Mouse (Mus musculus) heart, postnatal 0 days (tissue): ENCODE measurements around the gene 2010300C02Rik. TPM values are rescaled to one million over a fixed set of nuclear protein-coding genes. Genes with fewer than 3 reads are reported as not detected.

Experiments
- ATAC-seq: fragments of 200-750 bp; cut with Nextera tagmentation; 2 replicates; pipeline ENCODE4 v1.8.0; 2017; ENCODE audit warnings: low read depth, moderate number of reproducible peaks, moderate library complexity; ENCODE audit not compliant: insufficient read depth
- DNase-seq: peaks from one replicate; pipeline ENCODE4 v3.0.0-alpha.2; 2016; ENCODE audit warnings: low spot score
- H3K27ac ChIP-seq: fragments of 300-500 bp; sonication (generic); 2 replicates; pipeline ENCODE4 v1.5.1; 2014; ENCODE audit warnings: low read depth, mild to moderate bottlenecking
- H3K27me3 ChIP-seq: fragments of 300-500 bp; sonication (generic); 2 replicates; pipeline ENCODE4 v1.6.1; 2014; ENCODE audit warnings: low read length, mixed read lengths; ENCODE audit not compliant: control insufficient read depth, insufficient read depth
- H3K36me3 ChIP-seq: fragments of 300-500 bp; sonication (generic); replicated peaks from 2 replicates; pipeline ENCODE4 v1.6.1; 2014; ENCODE audit warnings: low read length, mixed read lengths; ENCODE audit not compliant: control insufficient read depth, insufficient read depth
- H3K4me1 ChIP-seq: fragments of 300-500 bp; sonication (generic); 2 replicates; pipeline ENCODE4 v1.6.1; 2014; ENCODE audit warnings: antibody characterized with exemption; ENCODE audit not compliant: control insufficient read depth, insufficient read depth
- H3K4me2 ChIP-seq: fragments of 300-500 bp; sonication (generic); 2 replicates; pipeline ENCODE4 v1.6.1; 2014; ENCODE audit warnings: low read depth, mild to moderate bottlenecking, low read length, moderate library complexity
- H3K4me3 ChIP-seq: fragments of 300-500 bp; sonication (generic); 2 replicates; pipeline ENCODE4 v1.5.1; 2014; ENCODE audit warnings: low read depth, low read length
- H3K9ac ChIP-seq: fragments of 300-500 bp; sonication (generic); replicated peaks from 2 replicates; pipeline ENCODE4 v1.6.1; 2014; ENCODE audit warnings: low read depth, low read length, mixed read lengths
- H3K9me3 ChIP-seq: fragments of 300-500 bp; sonication (generic); replicated peaks from 2 replicates; pipeline ENCODE4 v1.6.1; 2016; ENCODE audit warnings: low read length; ENCODE audit not compliant: control insufficient read depth
- CTCF ChIP-seq: IDR thresholded peaks from 2 replicates; pipeline ENCODE4 v1.5.1; 2016; ENCODE audit warnings: antibody characterized with exemption, control low read depth, low read depth
- EP300 ChIP-seq: IDR thresholded peaks from 2 replicates; pipeline ENCODE4 v1.6.1; 2016; ENCODE audit warnings: antibody characterized with exemption, low read depth
- WGBS: fragments of 180-500 bp; shearing (Covaris S2); extraction: QIAGEN DNeasy Blood & Tissue Kit; methylation state at CpG from one replicate; pipeline ENCODE4 v1.1.7; 2014; 5-methylcytosine and 5-hydroxymethylcytosine counted together
- polyA plus RNA-seq: library from polyadenylated mRNA; unstranded; fragments of >200 nt; fragmentation: Nextera tagmentation; extraction: Ambion mirVana; gene quantifications from 2 replicates; pipeline ENCODE4 v1.2.1, GENCODE M21; 2015
- total RNA-seq: library from RNA; depleted of rRNA; stranded (reverse); fragments of >200 nt; gene quantifications from 2 replicates; pipeline ENCODE4 v1.2.3, GENCODE M21; 2014; ENCODE audit warnings: low replicate concordance

The 2010300C02Rik gene
- total and polyA plus RNA-seq, 2 experiments from 2014 or later: 0.46 to 1.0 TPM

- H3K27me3 ChIP-seq: no peaks in the 10 kb centered on the region
- no peaks in the 10 kb centered on the region for H3K36me3 ChIP-seq
- DNase-seq (no peak), ATAC-seq (no peak)
- H3K9me3 ChIP-seq: 0 out of 2 replicates have a peak, but pooled peaks cover 6% of the 10 kb centered on the region
- no peak overlapping the region for H3K4me3 ChIP-seq
- no peak overlapping the region for H3K4me2 ChIP-seq
- 0 out of 2 replicates have a peak overlapping the region, but pooled peaks have one; percentile 55 for H3K27ac ChIP-seq
- 51% methylated on average over 8 of the region's 8 CpGs for WGBS
- H3K4me1 ChIP-seq: peaks cover 10% of the 10 kb centered on the region; the same call in 1 of the 2 replicates
- no peak overlapping the region for H3K9ac ChIP-seq
- TF ChIP-seq CTCF (no peak), EP300 (no peak)
Observed at GRCm38 (mm10) chr1:37688351-37688750, 31.5 kb downstream of the 2010300C02Rik start.

- no peak overlapping the region for H3K9ac ChIP-seq
- 0 out of 2 replicates have a peak, but pooled peaks cover 6% of the 10 kb centered on the region for H3K9me3 ChIP-seq
- peak overlapping the region; percentile 53 for H3K4me2 ChIP-seq
- H3K4me1 ChIP-seq: peaks cover 10% of the 10 kb centered on the region; the same call in 1 of the 2 replicates
- peak overlapping the region; percentile 31 for H3K4me3 ChIP-seq
- 23% methylated on average over 5 of the region's 5 CpGs for WGBS
- TF ChIP-seq EP300: no peak
- TF ChIP-seq CTCF: no peak
- no peaks in the 10 kb centered on the region for H3K36me3 ChIP-seq
- no peaks in the 10 kb centered on the region for H3K27me3 ChIP-seq
- DNase-seq (peak; percentile 76), ATAC-seq (peak; percentile 82)
- peak overlapping the region; percentile 55 for H3K27ac ChIP-seq
Observed at GRCm38 (mm10) chr1:37687515-37687914, 32.4 kb downstream of the 2010300C02Rik start.

GRCm38 (mm10) chr1:37686953-37687441, 32.9 kb downstream of the 2010300C02Rik start:
- H3K36me3 ChIP-seq: no peaks in the 10 kb centered on the region
- peak; percentile 45 for DNase-seq
- WGBS: 45% methylated on average over 15 of the region's 15 CpGs
- ATAC-seq: peak; percentile 85
- TF ChIP-seq EP300 (no peak), CTCF (no peak)
- no peak overlapping the region for H3K9ac ChIP-seq
- H3K4me3 ChIP-seq: peak overlapping the region; percentile 31
- peak overlapping the region; percentile 55 for H3K27ac ChIP-seq
- peak overlapping the region; percentile 53 for H3K4me2 ChIP-seq
- H3K27me3 ChIP-seq: no peaks in the 10 kb centered on the region
- 0 out of 2 replicates have a peak, but pooled peaks cover 6% of the 10 kb centered on the region for H3K9me3 ChIP-seq
- H3K4me1 ChIP-seq: peaks cover 10% of the 10 kb centered on the region; the same call in 1 of the 2 replicates

GRCm38 (mm10) chr1:37678327-37679123, 41.4 kb downstream of the 2010300C02Rik start:
- H3K27me3 ChIP-seq: no peaks in the 10 kb centered on the region
- no peak overlapping the region for H3K4me2 ChIP-seq
- no peak for TF ChIP-seq EP300
- TF ChIP-seq CTCF: peak; percentile 90
- no peak overlapping the region for H3K9ac ChIP-seq
- H3K4me3 ChIP-seq: no peak overlapping the region
- H3K36me3 ChIP-seq: no peaks in the 10 kb centered on the region
- no peak overlapping the region for H3K27ac ChIP-seq
- no peaks in the 10 kb centered on the region for H3K9me3 ChIP-seq
- H3K4me1 ChIP-seq: no peaks in the 10 kb centered on the region
- WGBS: 65% methylated on average over 9 of the region's 9 CpGs
- DNase-seq (peak; percentile 41), ATAC-seq (peak; percentile 36; the same call in 1 of the 2 replicates)

- H3K9me3 ChIP-seq: no peaks in the 10 kb centered on the region
- no peaks in the 10 kb centered on the region for H3K36me3 ChIP-seq
- H3K9ac ChIP-seq: no peak overlapping the region
- WGBS: 64% methylated on average over 7 of the region's 7 CpGs
- ATAC-seq (no peak), DNase-seq (no peak)
- H3K27me3 ChIP-seq: no peaks in the 10 kb centered on the region
- no peak overlapping the region for H3K27ac ChIP-seq
- no peak for TF ChIP-seq EP300
- TF ChIP-seq CTCF: no peak
- no peak overlapping the region for H3K4me2 ChIP-seq
- H3K4me1 ChIP-seq: no peaks in the 10 kb centered on the region
- H3K4me3 ChIP-seq: no peak overlapping the region
Observed at GRCm38 (mm10) chr1:37676967-37677512, 42.8 kb downstream of the 2010300C02Rik start.
